Mouse (Mus musculus): ENCODE data around the gene Cyp17a1.

DNA sequence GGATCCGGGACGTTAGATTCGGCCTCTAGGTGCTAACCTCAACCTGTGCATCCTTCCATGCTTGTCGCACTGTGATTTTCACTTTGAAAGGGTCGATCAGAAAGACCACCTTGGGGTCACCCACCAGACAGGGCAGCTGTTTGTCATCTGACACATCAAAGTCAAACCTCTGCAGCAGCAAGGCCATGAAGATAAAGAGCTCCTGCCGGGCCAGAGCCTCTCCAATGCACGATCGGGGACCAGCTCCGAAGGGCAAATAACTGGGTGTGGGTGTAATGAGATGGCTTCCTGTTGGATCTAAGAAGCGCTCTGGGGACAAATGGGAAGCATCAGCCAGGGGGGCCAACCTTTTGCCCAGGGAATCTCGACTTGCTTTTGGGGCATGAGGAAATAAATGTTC, 5.7 kb downstream of the Cyp17a1 start:
- TF ChIP-seq POLR2A (IDR thresholded peaks at IDR 0.05; ENCODE audit: extremely low read depth, insufficient read depth, low read length) (no peak), CTCF (IDR thresholded peaks at IDR 0.05; ENCODE audit: low read depth, low read length) (no peak)

Data from liver, adult 2 months (tissue).